Mouse (Mus musculus): ENCODE measurements at regions not wholly inside any gene's neighbourhood (a gene's known extent, or its start where the extent isn't known, plus 50 kb on each side); places are given as distances from the start of the nearest gene placed in this dataset.
"Not testable (repeated sequence)": the region's sequence is repeated elsewhere in the genome, so short reads cannot be mapped to it uniquely, and the experiment has no call there.

- WGBS = 57% methylated on average over 10 of the region's 10 CpGs
- H3K9me3 ChIP-seq (ENCODE audit: control insufficient read depth, low read length) = no peaks in the 10 kb centered on the region
These were observed 75.9 kb upstream of the Klf14 start for GRCm38 (mm10) chr6:31034796-31035195.

GRCm38 (mm10) chr6:31037801-31038395, 79.0 kb upstream of the Klf14 start:
- no peak for ATAC-seq (ENCODE audit: insufficient number of reproducible peaks, insufficient read depth, low FRiP score, low read depth)
- H3K9ac ChIP-seq (ENCODE audit: low read length) = peak overlapping the region; percentile 41; the same call in 1 of the 2 replicates
- no peak overlapping the region for H3K27ac ChIP-seq (replicated peaks in 1 of 2; ENCODE audit: control insufficient read depth in 1 of 2, insufficient read depth in 1 of 2, low read depth in 2 of 2, low read length in 2 of 2)
- peak overlapping the region in 1 of 2 experiments; percentile 3; a peak in 1 of 4 replicates for H3K4me3 ChIP-seq (ENCODE audit: control insufficient read depth in 1 of 2, insufficient read depth in 1 of 2, low read depth in 1 of 2, low read length in 2 of 2)
- no peaks in the 10 kb centered on the region for H3K9me3 ChIP-seq (ENCODE audit: control insufficient read depth, low read length)
- H3K27me3 ChIP-seq (ENCODE audit: control insufficient read depth, insufficient read depth, low read length) = no peaks in the 10 kb centered on the region
- peak overlapping the region; percentile 37 for H3K4me2 ChIP-seq (ENCODE audit: low read length)
- 63% methylated on average over 20 of the region's 20 CpGs for WGBS
- peaks cover 0 to 5% of the 10 kb centered on the region in 2 experiments; a peak in 1 of 4 replicates for H3K4me1 ChIP-seq (ENCODE audit: control insufficient read depth in 2 of 2, insufficient read depth in 2 of 2, low read length in 2 of 2)
- H3K36me3 ChIP-seq (ENCODE audit: control insufficient read depth, insufficient read depth, low read length) = no peaks in the 10 kb centered on the region

More at GRCm38 (mm10) chr6:31034796-31035195, 75.9 kb upstream of the Klf14 start:
- Histone ChIP-seq H3K4me3 (ENCODE audit: control insufficient read depth in 1 of 2, insufficient read depth in 1 of 2, low read depth in 1 of 2, low read length in 2 of 2) (no peak overlapping the region), H3K27me3 (ENCODE audit: control insufficient read depth, insufficient read depth, low read length) (no peaks in the 10 kb centered on the region), H3K4me1 (ENCODE audit: control insufficient read depth in 2 of 2, insufficient read depth in 2 of 2, low read length in 2 of 2) (peaks cover 2 to 8% of the 10 kb centered on the region in 2 experiments; a peak in 2 of 4 replicates), H3K4me2 (ENCODE audit: low read length) (no peak overlapping the region), H3K36me3 (ENCODE audit: control insufficient read depth, insufficient read depth, low read length) (no peaks in the 10 kb centered on the region), H3K27ac (replicated peaks in 1 of 2; ENCODE audit: control insufficient read depth in 1 of 2, insufficient read depth in 1 of 2, low read depth in 2 of 2, low read length in 2 of 2) (no peak overlapping the region), H3K9ac (ENCODE audit: low read length) (no peak overlapping the region)
- ATAC-seq (ENCODE audit: insufficient number of reproducible peaks, insufficient read depth, low FRiP score, low read depth) = no peak

GRCm38 (mm10) chr6:31038445-31038844, 79.6 kb upstream of the Klf14 start:
- not testable (repeated sequence) for H3K36me3 ChIP-seq (ENCODE audit: control insufficient read depth, insufficient read depth, low read length); H3K27me3 ChIP-seq (ENCODE audit: control insufficient read depth, insufficient read depth, low read length); H3K4me1 ChIP-seq (ENCODE audit: control insufficient read depth in 2 of 2, insufficient read depth in 2 of 2, low read length in 2 of 2); ATAC-seq (ENCODE audit: insufficient number of reproducible peaks, insufficient read depth, low FRiP score, low read depth); H3K27ac ChIP-seq (replicated peaks in 1 of 2; ENCODE audit: control insufficient read depth in 1 of 2, insufficient read depth in 1 of 2, low read depth in 2 of 2, low read length in 2 of 2); H3K9me3 ChIP-seq (ENCODE audit: control insufficient read depth, low read length); H3K4me3 ChIP-seq (ENCODE audit: control insufficient read depth in 1 of 2, insufficient read depth in 1 of 2, low read depth in 1 of 2, low read length in 2 of 2)
- 0 out of 2 replicates have a peak overlapping the region, but pooled peaks have one; percentile 41 for H3K9ac ChIP-seq (ENCODE audit: low read length)
- H3K4me2 ChIP-seq (ENCODE audit: low read length) = peak overlapping the region; percentile 37
- 5% methylated on average over 2 of the region's 2 CpGs for WGBS

GRCm38 (mm10) chr6:31039485-31039884, 80.6 kb upstream of the Klf14 start:
- no peak overlapping the region for H3K4me2 ChIP-seq (ENCODE audit: low read length)
- H3K9me3 ChIP-seq (ENCODE audit: control insufficient read depth, low read length) = no peaks in the 10 kb centered on the region
- no peak overlapping the region for H3K9ac ChIP-seq (ENCODE audit: low read length)
- no peak for ATAC-seq (ENCODE audit: insufficient number of reproducible peaks, insufficient read depth, low FRiP score, low read depth)
- H3K4me3 ChIP-seq (ENCODE audit: control insufficient read depth in 1 of 2, insufficient read depth in 1 of 2, low read depth in 1 of 2, low read length in 2 of 2) = no peak overlapping the region
- H3K4me1 ChIP-seq (ENCODE audit: control insufficient read depth in 2 of 2, insufficient read depth in 2 of 2, low read length in 2 of 2) = 0 out of 4 replicates have a peak, but pooled peaks cover 0 to 4% of the 10 kb centered on the region in 2 experiments
- no peaks in the 10 kb centered on the region for H3K36me3 ChIP-seq (ENCODE audit: control insufficient read depth, insufficient read depth, low read length)
- H3K27ac ChIP-seq (replicated peaks in 1 of 2; ENCODE audit: control insufficient read depth in 1 of 2, insufficient read depth in 1 of 2, low read depth in 2 of 2, low read length in 2 of 2) = no peak overlapping the region
- WGBS = 58% methylated on average over 6 of the region's 6 CpGs
- no peaks in the 10 kb centered on the region for H3K27me3 ChIP-seq (ENCODE audit: control insufficient read depth, insufficient read depth, low read length)

GRCm38 (mm10) chr6:31040783-31041182, 81.9 kb upstream of the Klf14 start:
- Histone ChIP-seq H3K27ac (replicated peaks in 1 of 2; ENCODE audit: control insufficient read depth in 1 of 2, insufficient read depth in 1 of 2, low read depth in 2 of 2, low read length in 2 of 2) (no peak overlapping the region), H3K9ac (ENCODE audit: low read length) (no peak overlapping the region), H3K36me3 (ENCODE audit: control insufficient read depth, insufficient read depth, low read length) (no peaks in the 10 kb centered on the region), H3K27me3 (ENCODE audit: control insufficient read depth, insufficient read depth, low read length) (no peaks in the 10 kb centered on the region), H3K4me1 (ENCODE audit: control insufficient read depth in 2 of 2, insufficient read depth in 2 of 2, low read length in 2 of 2) (0 out of 4 replicates have a peak, but pooled peaks cover 0 to 4% of the 10 kb centered on the region in 2 experiments), H3K4me2 (ENCODE audit: low read length) (no peak overlapping the region), H3K4me3 (ENCODE audit: control insufficient read depth in 1 of 2, insufficient read depth in 1 of 2, low read depth in 1 of 2, low read length in 2 of 2) (no peak overlapping the region), H3K9me3 (ENCODE audit: control insufficient read depth, low read length) (no peaks in the 10 kb centered on the region)
- ATAC-seq (ENCODE audit: insufficient number of reproducible peaks, insufficient read depth, low FRiP score, low read depth) = no peak
- 86% methylated on average over 6 of the region's 6 CpGs for WGBS

- no peaks in the 10 kb centered on the region for H3K4me1 ChIP-seq (ENCODE audit: control insufficient read depth in 2 of 2, insufficient read depth in 2 of 2, low read length in 2 of 2)
- H3K9ac ChIP-seq (ENCODE audit: low read length) = no peak overlapping the region
- no peak for ATAC-seq (ENCODE audit: insufficient number of reproducible peaks, insufficient read depth, low FRiP score, low read depth)
- WGBS = 83% methylated on average over 4 of the region's 4 CpGs
- H3K36me3 ChIP-seq (ENCODE audit: control insufficient read depth, insufficient read depth, low read length) = no peaks in the 10 kb centered on the region
- no peaks in the 10 kb centered on the region for H3K9me3 ChIP-seq (ENCODE audit: control insufficient read depth, low read length)
- no peak overlapping the region for H3K27ac ChIP-seq (replicated peaks in 1 of 2; ENCODE audit: control insufficient read depth in 1 of 2, insufficient read depth in 1 of 2, low read depth in 2 of 2, low read length in 2 of 2)
- H3K4me3 ChIP-seq (ENCODE audit: control insufficient read depth in 1 of 2, insufficient read depth in 1 of 2, low read depth in 1 of 2, low read length in 2 of 2) = no peak overlapping the region
- H3K4me2 ChIP-seq (ENCODE audit: low read length) = no peak overlapping the region
- H3K27me3 ChIP-seq (ENCODE audit: control insufficient read depth, insufficient read depth, low read length) = no peaks in the 10 kb centered on the region
These were observed 84.5 kb upstream of the Klf14 start for GRCm38 (mm10) chr6:31043368-31043767.

- Histone ChIP-seq H3K4me3 (ENCODE audit: control insufficient read depth in 1 of 2, insufficient read depth in 1 of 2, low read depth in 1 of 2, low read length in 2 of 2) (no peak overlapping the region), H3K9ac (ENCODE audit: low read length) (no peak overlapping the region), H3K4me2 (ENCODE audit: low read length) (no peak overlapping the region), H3K27ac (replicated peaks in 1 of 2; ENCODE audit: control insufficient read depth in 1 of 2, insufficient read depth in 1 of 2, low read depth in 2 of 2, low read length in 2 of 2) (no peak overlapping the region), H3K4me1 (ENCODE audit: control insufficient read depth in 2 of 2, insufficient read depth in 2 of 2, low read length in 2 of 2) (no peaks in the 10 kb centered on the region), H3K27me3 (ENCODE audit: control insufficient read depth, insufficient read depth, low read length) (no peaks in the 10 kb centered on the region), H3K9me3 (ENCODE audit: control insufficient read depth, low read length) (no peaks in the 10 kb centered on the region), H3K36me3 (ENCODE audit: control insufficient read depth, insufficient read depth, low read length) (no peaks in the 10 kb centered on the region)
- 86% methylated on average over 3 of the region's 3 CpGs for WGBS
- no peak for ATAC-seq (ENCODE audit: insufficient number of reproducible peaks, insufficient read depth, low FRiP score, low read depth)
These were observed 85.0 kb upstream of the Klf14 start for GRCm38 (mm10) chr6:31043919-31044318.

GRCm38 (mm10) chr6:31046197-31046596, 87.3 kb upstream of the Klf14 start:
- no peaks in the 10 kb centered on the region for H3K36me3 ChIP-seq (ENCODE audit: control insufficient read depth, insufficient read depth, low read length)
- H3K27me3 ChIP-seq (ENCODE audit: control insufficient read depth, insufficient read depth, low read length) = no peaks in the 10 kb centered on the region
- no peak overlapping the region for H3K4me3 ChIP-seq (ENCODE audit: control insufficient read depth in 1 of 2, insufficient read depth in 1 of 2, low read depth in 1 of 2, low read length in 2 of 2)
- H3K4me2 ChIP-seq (ENCODE audit: low read length) = no peak overlapping the region
- no peaks in the 10 kb centered on the region for H3K4me1 ChIP-seq (ENCODE audit: control insufficient read depth in 2 of 2, insufficient read depth in 2 of 2, low read length in 2 of 2)
- H3K9me3 ChIP-seq (ENCODE audit: control insufficient read depth, low read length) = no peaks in the 10 kb centered on the region
- H3K9ac ChIP-seq (ENCODE audit: low read length) = no peak overlapping the region
- WGBS = 61% methylated on average over 3 of the region's 3 CpGs
- ATAC-seq (ENCODE audit: insufficient number of reproducible peaks, insufficient read depth, low FRiP score, low read depth) = no peak
- no peak overlapping the region for H3K27ac ChIP-seq (replicated peaks in 1 of 2; ENCODE audit: control insufficient read depth in 1 of 2, insufficient read depth in 1 of 2, low read depth in 2 of 2, low read length in 2 of 2)
